Mouse (Mus musculus) midbrain, embryonic 14.5 days (tissue): ENCODE measurements around the gene Hist1h2bn. TPM values are rescaled to one million over a fixed set of nuclear protein-coding genes. Genes with fewer than 3 reads are reported as not detected.
"Not testable (repeated sequence)": the region's sequence is repeated elsewhere in the genome, so short reads cannot be mapped to it uniquely, and the experiment has no call there.

Experiments used
- ATAC-seq: fragments of 200-750 bp; cut with Nextera tagmentation; 2 replicates; pipeline ENCODE4 v1.8.0; 2017; ENCODE audit warnings: moderate number of reproducible peaks, moderate library complexity; ENCODE audit not compliant: low FRiP score, low TSS enrichment
- DNase-seq: peaks from one replicate; pipeline ENCODE4 v3.0.0-alpha.2; 2015
- H3K27ac ChIP-seq: fragments of 300-500 bp; sonication (generic); replicated peaks from 2 replicates; pipeline ENCODE4 v1.5.1; 2014; ENCODE audit warnings: mild to moderate bottlenecking, low read depth, low read length, moderate library complexity
- H3K27me3 ChIP-seq: fragments of 300-500 bp; sonication (generic); 2 replicates; pipeline ENCODE4 v1.6.1; 2014; ENCODE audit warnings: low read length, control low read depth, mixed read lengths; ENCODE audit not compliant: control insufficient read depth, insufficient read depth
- H3K36me3 ChIP-seq: fragments of 300-500 bp; sonication (generic); 2 replicates; pipeline ENCODE4 v1.6.1; 2014; ENCODE audit warnings: low read length, control low read depth; ENCODE audit not compliant: control insufficient read depth, insufficient read depth
- H3K4me1 ChIP-seq: fragments of 300-500 bp; sonication (generic); 2 replicates; pipeline ENCODE4 v1.6.1; 2014; ENCODE audit warnings: mild to moderate bottlenecking, antibody characterized with exemption, low read length, control low read depth; ENCODE audit not compliant: control insufficient read depth, insufficient read depth
- H3K4me2 ChIP-seq: fragments of 300-500 bp; sonication (generic); 2 replicates; pipeline ENCODE4 v1.6.1; 2014; ENCODE audit warnings: mild to moderate bottlenecking, low read length, moderate library complexity
- H3K4me3 ChIP-seq: fragments of 300-500 bp; sonication (generic); replicated peaks from 2 replicates; pipeline ENCODE4 v1.5.1; 2014; ENCODE audit warnings: low read depth, low read length
- H3K9ac ChIP-seq: fragments of 300-500 bp; sonication (generic); replicated peaks from 2 replicates; pipeline ENCODE4 v1.6.1; 2014; ENCODE audit warnings: mild to moderate bottlenecking, low read length, moderate library complexity
- H3K9me3 ChIP-seq: fragments of 300-500 bp; sonication (generic); 2 replicates; pipeline ENCODE4 v1.6.1; 2016; ENCODE audit warnings: low read length, control low read depth, mixed read lengths; ENCODE audit not compliant: control insufficient read depth
- WGBS: fragments of 180-500 bp; shearing (Covaris S2); extraction: QIAGEN DNeasy Blood & Tissue Kit; methylation state at CpG from one replicate; pipeline ENCODE4 v1.1.7; 2014; 5-methylcytosine and 5-hydroxymethylcytosine counted together
- polyA plus RNA-seq: library from polyadenylated mRNA; unstranded; fragments of >200 nt; fragmentation: Nextera tagmentation; extraction: Ambion mirVana; gene quantifications from 2 replicates; pipeline ENCODE4 v1.2.1, GENCODE M21; 2014

The Hist1h2bn gene
- polyA plus RNA-seq, 1 experiment from 2014 or later: 1.6 TPM

DNA sequence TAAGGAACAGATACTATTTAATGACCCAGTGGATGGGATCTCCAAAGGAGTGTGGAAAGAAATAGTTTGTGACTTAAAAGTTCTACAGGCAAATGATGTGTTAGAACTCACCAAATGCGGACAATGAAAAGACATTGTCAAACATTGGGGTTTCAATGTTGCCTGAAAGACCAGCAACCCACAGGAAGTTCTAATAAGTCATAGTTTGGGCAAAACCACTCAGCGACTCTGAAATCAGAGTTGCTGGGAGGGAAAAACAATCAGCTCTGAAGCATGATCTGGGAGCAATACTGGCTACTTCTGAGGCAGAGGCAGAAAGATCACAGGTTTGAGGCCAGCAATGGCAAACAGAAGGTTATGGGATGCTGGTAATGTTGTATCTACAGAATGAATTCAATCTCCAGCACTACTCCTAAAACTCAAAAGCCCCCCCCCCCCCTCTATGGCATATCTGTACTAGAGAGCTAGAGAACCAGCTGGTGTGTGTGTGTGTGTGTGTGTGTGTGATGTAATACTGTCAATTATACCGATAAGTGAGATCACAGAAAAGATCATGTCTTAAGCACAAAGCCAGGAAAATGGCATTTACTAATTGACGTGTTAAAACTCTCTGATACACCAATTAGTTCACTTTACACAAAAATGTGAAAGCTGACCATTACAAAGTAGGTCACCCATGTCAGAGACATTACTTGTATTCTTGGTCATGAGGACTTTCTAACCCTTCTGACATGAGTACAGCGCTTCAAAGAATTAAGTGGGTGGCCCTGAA, 4.3 kb upstream of the Hist1h2bn start:
- Histone ChIP-seq H3K27me3 (no peaks in the 10 kb centered on the region), H3K4me3 (peak overlapping the region; percentile 53), H3K36me3 (no peaks in the 10 kb centered on the region), H3K27ac (peak overlapping the region; percentile 82), H3K9me3 (no peaks in the 10 kb centered on the region), H3K4me1 (peaks cover 28% of the 10 kb centered on the region), H3K9ac (peak overlapping the region; percentile 64), H3K4me2 (peak overlapping the region; percentile 74)
- WGBS: 3% methylated on average over 5 of the region's 5 CpGs
- ATAC-seq (no peak), DNase-seq (peak; percentile 56)

DNA sequence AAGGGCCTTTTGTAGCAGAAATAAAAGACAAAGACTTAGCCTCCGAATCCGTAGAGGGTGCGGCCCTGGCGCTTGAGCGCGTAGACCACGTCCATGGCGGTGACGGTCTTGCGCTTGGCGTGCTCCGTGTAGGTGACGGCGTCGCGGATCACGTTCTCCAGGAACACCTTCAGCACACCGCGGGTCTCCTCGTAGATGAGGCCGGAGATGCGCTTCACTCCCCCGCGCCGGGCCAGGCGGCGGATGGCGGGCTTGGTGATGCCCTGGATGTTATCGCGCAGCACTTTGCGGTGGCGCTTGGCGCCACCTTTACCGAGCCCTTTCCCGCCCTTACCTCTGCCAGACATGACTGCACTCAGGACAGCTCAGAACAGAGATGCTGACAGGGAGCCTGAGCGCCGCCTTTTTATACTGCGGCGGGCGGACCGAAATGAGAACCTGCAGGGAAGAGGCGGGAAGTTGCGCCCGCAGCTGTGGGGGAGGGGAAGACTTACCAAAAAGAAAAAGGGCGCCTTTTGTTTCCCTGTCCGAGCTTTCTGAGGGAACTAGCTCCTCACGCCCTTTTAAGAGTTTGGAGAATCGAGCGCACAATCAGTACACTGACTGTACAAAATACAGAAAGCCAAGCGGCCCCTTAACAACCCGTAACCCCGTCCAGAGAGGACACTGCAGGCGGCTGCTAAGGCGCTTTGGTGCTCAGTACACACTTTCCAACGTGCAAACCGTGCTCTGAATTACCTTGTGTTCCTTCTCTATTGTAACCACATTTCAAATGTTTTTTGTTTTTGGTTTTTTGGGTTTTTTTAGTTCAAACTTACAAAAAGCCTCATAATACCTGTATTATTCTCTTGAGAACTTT, 3.5 kb upstream of the Hist1h2bn start, which contains the start of gene Hist1h4k:
TSS of gene Hist1h4k (minus strand) at position 347 of the 859 bp plus-strand sequence.
- H3K36me3 ChIP-seq, H3K27me3 ChIP-seq, H3K9me3 ChIP-seq: not testable (repeated sequence)
- H3K4me3 ChIP-seq: peak within 1 kb of the TSS; percentile 53
- peak; percentile 88 for ATAC-seq
- peak within 1 kb of the TSS; percentile 82 for H3K27ac ChIP-seq
- peak within 1 kb of the TSS; percentile 74 for H3K4me2 ChIP-seq
- peak; percentile 96 for DNase-seq
- WGBS: under 1% methylated on average over 42 of the region's 56 CpGs
- H3K9ac ChIP-seq: peak within 1 kb of the TSS; percentile 64
- peaks cover 33% of the 10 kb centered on the region for H3K4me1 ChIP-seq

DNA sequence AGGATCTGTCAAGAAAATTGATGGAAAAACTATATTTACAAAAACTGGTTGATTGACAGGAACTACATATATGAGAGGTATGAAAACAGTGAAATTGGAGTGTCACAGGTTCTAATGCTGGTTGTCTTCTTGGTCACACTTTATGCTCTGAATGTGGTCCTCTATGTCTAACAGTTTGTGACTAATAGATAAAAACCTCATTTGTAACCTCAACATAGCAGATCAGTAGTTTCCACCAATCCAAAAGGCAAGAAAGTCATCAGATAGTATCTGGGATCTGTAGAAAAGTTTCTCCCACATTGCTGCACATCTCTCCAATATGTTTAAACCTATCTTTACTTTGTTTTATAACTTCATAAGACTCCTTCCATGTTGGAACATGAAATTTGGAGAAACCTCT, 2.5 kb upstream of the Hist1h2bn start:
- no peak for ATAC-seq
- Histone ChIP-seq H3K4me1 (peaks cover 33% of the 10 kb centered on the region), H3K9me3 (no peaks in the 10 kb centered on the region), H3K36me3 (no peaks in the 10 kb centered on the region), H3K27ac (no peak overlapping the region), H3K27me3 (no peaks in the 10 kb centered on the region), H3K4me2 (no peak overlapping the region), H3K9ac (no peak overlapping the region), H3K4me3 (no peak overlapping the region)
- no peak for DNase-seq

DNA sequence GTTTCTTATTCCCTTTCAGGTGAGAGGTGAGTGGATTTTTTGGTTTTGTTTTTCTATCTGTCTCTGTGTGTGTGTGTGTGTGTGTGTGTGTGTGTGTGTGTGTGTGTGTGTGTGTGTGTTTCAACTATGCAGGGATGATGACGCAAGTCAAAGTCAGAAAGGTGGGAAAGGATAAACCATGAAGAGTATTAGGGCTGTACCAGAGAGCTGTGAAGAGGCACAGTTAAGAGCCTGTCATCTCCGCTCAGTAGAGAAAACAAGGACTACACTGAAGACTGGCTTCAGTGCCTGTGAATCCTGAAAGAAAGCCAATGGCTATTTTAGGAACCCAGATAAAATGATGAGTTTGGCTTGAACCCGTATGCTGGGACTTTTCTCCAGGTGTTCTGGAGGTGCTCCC, 2.1 kb upstream of the Hist1h2bn start:
- DNase-seq: no peak
- Histone ChIP-seq H3K4me2 (0 out of 2 replicates have a peak overlapping the region, but pooled peaks have one; percentile 74), H3K36me3 (no peaks in the 10 kb centered on the region), H3K9ac (no peak overlapping the region), H3K27ac (0 out of 2 replicates have a peak overlapping the region, but pooled peaks have one; percentile 20), H3K4me3 (no peak overlapping the region), H3K4me1 (peaks cover 33% of the 10 kb centered on the region), H3K9me3 (no peaks in the 10 kb centered on the region), H3K27me3 (no peaks in the 10 kb centered on the region)
- 78% methylated on average over 3 of the region's 3 CpGs for WGBS
- no peak for ATAC-seq

DNA sequence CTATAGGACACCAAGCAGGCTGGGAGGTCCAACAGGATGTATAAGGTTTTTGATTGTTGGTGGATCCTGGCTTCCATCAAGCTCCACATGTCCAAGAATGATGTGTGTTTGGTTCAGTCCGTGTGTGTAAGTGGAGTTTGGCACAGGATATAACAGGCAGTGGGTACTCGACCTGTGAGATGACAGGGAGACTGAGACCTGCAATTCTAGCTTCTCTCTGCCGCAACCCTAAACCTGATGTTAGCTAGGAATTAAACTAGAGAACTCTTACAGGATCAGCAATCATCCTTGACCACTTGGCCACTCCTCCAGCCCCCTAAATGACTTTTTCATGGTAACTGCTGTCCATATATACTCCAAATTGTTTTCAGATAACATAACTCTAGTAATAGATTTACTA, 1.6 kb upstream of the Hist1h2bn start:
- no peak overlapping the region for H3K4me3 ChIP-seq
- no peaks in the 10 kb centered on the region for H3K27me3 ChIP-seq
- H3K9ac ChIP-seq: no peak overlapping the region
- WGBS: 35% methylated on average over 3 of the region's 3 CpGs
- DNase-seq (no peak), ATAC-seq (no peak)
- H3K27ac ChIP-seq: no peak overlapping the region
- H3K4me2 ChIP-seq: peak overlapping the region; percentile 74; the same call in 1 of the 2 replicates
- no peaks in the 10 kb centered on the region for H3K36me3 ChIP-seq
- H3K9me3 ChIP-seq: no peaks in the 10 kb centered on the region
- H3K4me1 ChIP-seq: peaks cover 31% of the 10 kb centered on the region

DNA sequence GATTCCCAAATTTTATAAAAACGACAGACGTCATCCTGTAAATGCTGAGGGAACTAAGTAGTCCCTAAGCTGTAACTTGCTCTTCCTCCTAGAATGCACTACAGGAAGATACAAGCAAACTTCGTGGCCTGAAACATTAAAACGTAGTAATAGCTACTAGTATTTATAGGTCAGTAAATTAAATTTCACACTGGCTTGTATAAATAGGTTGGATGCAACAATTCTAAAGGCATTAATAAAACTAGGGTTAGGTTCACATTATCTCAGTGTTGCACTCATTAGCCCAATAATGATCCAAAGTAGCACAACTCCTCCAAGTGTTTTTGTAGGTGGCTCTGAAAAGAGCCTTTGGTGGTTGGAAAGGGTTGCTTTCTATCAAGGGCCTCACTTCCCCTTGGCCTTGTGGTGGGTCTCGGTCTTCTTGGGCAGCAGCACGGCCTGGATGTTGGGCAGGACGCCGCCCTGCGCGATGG, 836 bp upstream of the Hist1h2bn start:
- Histone ChIP-seq H3K27ac (peak overlapping the region; percentile 87), H3K4me1 (peaks cover 28% of the 10 kb centered on the region), H3K4me3 (peak overlapping the region; percentile 40), H3K27me3 (no peaks in the 10 kb centered on the region), H3K36me3 (no peaks in the 10 kb centered on the region), H3K4me2 (peak overlapping the region; percentile 74), H3K9me3 (no peaks in the 10 kb centered on the region), H3K9ac (peak overlapping the region; percentile 46; the same call in 1 of the 2 replicates)
- WGBS: 3% methylated on average over 10 of the region's 10 CpGs
- DNase-seq (peak; percentile 28), ATAC-seq (no peak)

DNA sequence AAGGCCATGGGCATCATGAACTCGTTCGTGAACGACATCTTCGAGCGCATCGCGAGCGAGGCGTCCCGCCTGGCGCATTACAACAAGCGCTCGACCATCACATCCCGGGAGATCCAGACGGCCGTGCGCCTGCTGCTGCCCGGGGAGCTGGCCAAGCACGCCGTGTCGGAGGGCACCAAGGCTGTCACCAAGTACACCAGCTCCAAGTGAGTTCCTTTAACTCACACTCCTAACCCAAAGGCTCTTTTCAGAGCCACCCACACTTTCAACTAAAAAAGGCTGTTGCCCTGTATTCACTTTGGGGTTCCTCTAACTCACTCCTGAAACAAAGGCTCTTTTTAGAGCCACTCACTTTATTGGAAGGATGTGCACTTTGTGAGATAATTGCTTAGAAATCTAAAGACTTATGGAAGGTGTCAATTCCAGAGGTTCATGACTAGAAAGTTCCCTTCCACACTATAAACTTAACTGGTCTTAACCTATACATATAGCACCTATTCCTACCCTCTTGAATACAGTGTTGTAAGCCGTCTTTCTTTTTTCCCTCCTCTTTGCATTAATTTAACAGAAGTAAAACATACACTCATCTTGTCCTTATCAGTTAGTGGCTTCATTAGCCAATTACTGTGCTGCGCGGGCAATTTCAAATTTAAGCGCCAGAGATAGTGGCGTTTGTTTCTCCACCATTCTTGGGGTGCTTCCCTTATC, 525 bp downstream of the Hist1h2bn start:
- 0% methylated on average over 20 of the region's 26 CpGs for WGBS
- H3K4me2 ChIP-seq: peak overlapping the region; percentile 74
- ATAC-seq: not testable (repeated sequence)

DNA sequence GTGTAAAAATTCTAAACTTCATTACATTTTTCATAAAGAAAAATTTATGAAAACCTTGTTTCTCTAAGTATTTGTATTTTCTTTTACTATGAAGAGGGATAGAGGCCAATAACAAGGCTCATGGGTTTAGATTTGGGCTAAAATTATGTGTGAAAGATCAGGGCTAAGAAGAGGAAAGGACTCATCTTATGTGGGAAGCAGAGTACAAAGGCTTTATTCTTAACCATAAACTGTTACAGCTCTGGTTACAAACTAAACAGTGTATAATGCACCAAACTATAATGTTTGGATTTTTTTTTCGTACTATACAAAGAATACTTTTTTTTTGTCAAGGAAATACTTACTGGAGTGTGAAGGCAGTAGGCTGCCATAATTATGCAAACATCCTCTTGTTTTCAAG, 1.8 kb downstream of the Hist1h2bn start:
- H3K9me3 ChIP-seq: no peaks in the 10 kb centered on the region
- WGBS: 61% methylated on average over 1 of the region's 1 CpGs
- H3K27ac ChIP-seq: no peak overlapping the region
- DNase-seq: no peak
- H3K36me3 ChIP-seq: no peaks in the 10 kb centered on the region
- H3K4me3 ChIP-seq: no peak overlapping the region
- peaks cover 14% of the 10 kb centered on the region for H3K4me1 ChIP-seq
- no peaks in the 10 kb centered on the region for H3K27me3 ChIP-seq
- H3K4me2 ChIP-seq: no peak overlapping the region
- no peak for ATAC-seq
- H3K9ac ChIP-seq: no peak overlapping the region

More for the DNA sequence above, 525 bp downstream of the Hist1h2bn start:
- not testable (repeated sequence) for H3K27me3 ChIP-seq, H3K9me3 ChIP-seq, H3K36me3 ChIP-seq
- peak overlapping the region; percentile 24; the same call in 1 of the 2 replicates for H3K9ac ChIP-seq
- peaks cover 18% of the 10 kb centered on the region for H3K4me1 ChIP-seq
- peak overlapping the region; percentile 40 for H3K4me3 ChIP-seq
- DNase-seq: peak; percentile 69
- peak overlapping the region; percentile 87 for H3K27ac ChIP-seq
